Comparison of ENCODE assay signal across 8 mouse cellular contexts in the genomic region with DNA sequence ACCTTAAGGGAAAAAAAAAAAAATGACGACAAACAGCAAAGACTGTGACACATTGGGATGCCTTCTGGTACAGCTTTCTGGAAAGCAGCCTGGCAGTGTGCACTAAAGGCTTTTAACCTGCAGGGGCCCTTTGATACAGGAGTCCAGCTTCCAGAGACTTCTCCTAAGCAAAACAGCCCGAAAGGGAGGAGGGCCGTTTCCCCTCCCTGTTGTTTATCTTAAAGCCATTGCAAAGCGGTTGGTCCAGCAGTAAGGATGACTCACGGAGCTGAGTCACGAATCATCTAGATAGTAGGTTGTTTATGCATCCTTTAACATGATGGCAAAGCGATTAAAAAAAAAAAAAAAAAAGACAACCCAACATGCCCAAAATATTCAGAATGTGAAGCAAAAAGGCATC.
DNase-seq lines count a peak whose midpoint lies in the region; ATAC-seq and TF ChIP-seq lines count a peak whose summit lies in the region.

No protein-coding gene starts in this region.

- no peak for DNase-seq in kidney, postnatal 25 days
- DNase-seq in adrenal gland, postnatal 36 days: peak; percentile 39 to 48
- DNase-seq in lung, postnatal 0 days (ENCODE audit: low spot score): peak; percentile 60
- no peak for DNase-seq in spleen, postnatal 14 days (ENCODE audit: low spot score in 2 of 2)
- no peak for DNase-seq in retina, embryonic 14.5 days (ENCODE audit: low spot score)

- TF ChIP-seq CTCF in lung, postnatal 0 days (IDR thresholded peaks at IDR 0.05): peak; percentile 47

- no peak overlapping the region for H3K9ac ChIP-seq in kidney, embryonic 14.5 days (ENCODE audit: low read depth, low read length)
- no peak overlapping the region for H3K9ac ChIP-seq in lung, postnatal 0 days (replicated peaks; ENCODE audit: low read depth)
- H3K9ac ChIP-seq in hindbrain, embryonic 13.5 days: no peak overlapping the region

- no peak overlapping the region for H3K4me2 ChIP-seq in kidney, embryonic 14.5 days (replicated peaks; ENCODE audit: low read depth, low read length)
- H3K4me2 ChIP-seq in lung, postnatal 0 days (replicated peaks; ENCODE audit: low read depth, low read length): no peak overlapping the region
- no peak overlapping the region for H3K4me2 ChIP-seq in hindbrain, embryonic 13.5 days

- ATAC-seq in kidney, embryonic 14.5 days (ENCODE audit: low FRiP score, low TSS enrichment): 0 out of 2 replicates have a peak, but pooled peaks have one; percentile 55
- ATAC-seq in CD4-positive, CD25-positive, alpha-beta regulatory T cell, adult 4 months: peak; percentile 21
- peak; percentile 73 for ATAC-seq in lung, postnatal 0 days
- no peak for ATAC-seq in hindbrain, embryonic 13.5 days (ENCODE audit: low FRiP score)

- H3K27me3 ChIP-seq in kidney, embryonic 14.5 days (ENCODE audit: control insufficient read depth, insufficient read depth, low read length): no peaks in the 10 kb centered on the region
- H3K27me3 ChIP-seq in lung, postnatal 0 days (replicated peaks; ENCODE audit: insufficient read depth, low read length): no peaks in the 10 kb centered on the region
- no peaks in the 10 kb centered on the region for H3K27me3 ChIP-seq in hindbrain, embryonic 13.5 days

- 38% methylated on average over 7 of the region's 7 CpGs for WGBS in kidney, embryonic 14.5 days
- 28% methylated on average over 7 of the region's 7 CpGs for WGBS in lung, postnatal 0 days
- 73% methylated on average over 7 of the region's 7 CpGs for WGBS in hindbrain, embryonic 13.5 days

- H3K9me3 ChIP-seq in kidney, embryonic 14.5 days (ENCODE audit: control insufficient read depth, low read length): no peaks in the 10 kb centered on the region
- H3K9me3 ChIP-seq in lung, postnatal 0 days (ENCODE audit: low read length): no peaks in the 10 kb centered on the region
- no peaks in the 10 kb centered on the region for H3K9me3 ChIP-seq in hindbrain, embryonic 13.5 days

- no peaks in the 10 kb centered on the region for H3K36me3 ChIP-seq in kidney, embryonic 14.5 days (ENCODE audit: control insufficient read depth, insufficient read depth, low read length)
- H3K36me3 ChIP-seq in lung, postnatal 0 days (ENCODE audit: insufficient read depth, low read length): no peaks in the 10 kb centered on the region
- no peaks in the 10 kb centered on the region for H3K36me3 ChIP-seq in hindbrain, embryonic 13.5 days

- H3K4me3 ChIP-seq in kidney, embryonic 14.5 days (ENCODE audit: low read length): no peak overlapping the region
- H3K4me3 ChIP-seq in lung, postnatal 0 days (ENCODE audit: low read depth, low read length): no peak overlapping the region
- H3K4me3 ChIP-seq in hindbrain, embryonic 13.5 days: no peak overlapping the region

- no peaks in the 10 kb centered on the region for H3K4me1 ChIP-seq in kidney, embryonic 14.5 days (ENCODE audit: control insufficient read depth, insufficient read depth, low read length)
- no peaks in the 10 kb centered on the region for H3K4me1 ChIP-seq in lung, postnatal 0 days (ENCODE audit: insufficient read depth, low read depth, low read length)
- H3K4me1 ChIP-seq in hindbrain, embryonic 13.5 days (replicated peaks): no peaks in the 10 kb centered on the region

- TF ChIP-seq EP300 in lung, postnatal 0 days (IDR thresholded peaks at IDR 0.05): peak; percentile 30; the same call in 1 of the 2 replicates

- H3K27ac ChIP-seq in kidney, embryonic 14.5 days (ENCODE audit: low read depth, low read length): no peak overlapping the region
- H3K27ac ChIP-seq in lung, postnatal 0 days (ENCODE audit: low read length): no peak overlapping the region
- H3K27ac ChIP-seq in hindbrain, embryonic 13.5 days: no peak overlapping the region

Comparison
In these comparisons a context has a peak if more than half of its experiments do, and no peak if none do; other contexts are left out.
1. DNase-seq: peak in adrenal gland, postnatal 36 days (2 of 2) and lung, postnatal 0 days (single experiment); none in kidney, postnatal 25 days (0 of 2), spleen, postnatal 14 days (0 of 2) and retina, embryonic 14.5 days (single experiment).